Mouse (Mus musculus) neural tube, embryonic 15.5 days (tissue): ENCODE data around the gene Lyz1. TPM values are rescaled to one million over a fixed set of nuclear protein-coding genes. Genes with fewer than 3 reads are reported as not detected.
"Not testable (repeated sequence)": the region's sequence is repeated elsewhere in the genome, so short reads cannot be mapped to it uniquely, and the experiment has no call there.

Experiments
- ATAC-seq: fragments of 200-750 bp; cut with Nextera tagmentation; 2 replicates; pipeline ENCODE4 v1.8.0; 2017; ENCODE audit warnings: mild to moderate bottlenecking, moderate TSS enrichment, moderate library complexity; ENCODE audit not compliant: low FRiP score
- H3K27ac ChIP-seq: fragments of 300-500 bp; sonication (generic); replicated peaks from 2 replicates; pipeline ENCODE4 v1.5.1; 2015; ENCODE audit warnings: mild to moderate bottlenecking, inconsistent platforms
- H3K27me3 ChIP-seq: fragments of 300-500 bp; sonication (generic); replicated peaks from 2 replicates; pipeline ENCODE4 v1.6.1; 2015; ENCODE audit warnings: inconsistent platforms
- H3K36me3 ChIP-seq: fragments of 300-500 bp; sonication (generic); 2 replicates; pipeline ENCODE4 v1.6.1; 2015; ENCODE audit warnings: inconsistent platforms
- H3K4me1 ChIP-seq: fragments of 300-500 bp; sonication (generic); 2 replicates; pipeline ENCODE4 v1.6.1; 2015; ENCODE audit warnings: inconsistent platforms
- H3K4me2 ChIP-seq: fragments of 300-500 bp; sonication (generic); 2 replicates; pipeline ENCODE4 v1.6.1; 2015; ENCODE audit warnings: inconsistent platforms, mild to moderate bottlenecking, moderate library complexity
- H3K4me3 ChIP-seq: fragments of 300-500 bp; sonication (generic); replicated peaks from 2 replicates; pipeline ENCODE4 v1.5.1; 2015; ENCODE audit warnings: mild to moderate bottlenecking, inconsistent platforms
- H3K9ac ChIP-seq: fragments of 300-500 bp; sonication (generic); replicated peaks from 2 replicates; pipeline ENCODE4 v1.6.1; 2015; ENCODE audit warnings: mild to moderate bottlenecking, inconsistent platforms
- H3K9me3 ChIP-seq: fragments of 300-500 bp; sonication (generic); replicated peaks from 2 replicates; pipeline ENCODE4 v1.6.1; 2016; ENCODE audit warnings: inconsistent platforms
- WGBS: fragments of 180-500 bp; shearing (Covaris S2); methylation state at CpG from one replicate; pipeline ENCODE4 v1.1.7; 2015; ENCODE audit warnings: mixed read lengths; 5-methylcytosine and 5-hydroxymethylcytosine counted together
- polyA plus RNA-seq: library from polyadenylated mRNA; unstranded; fragments of >200 nt; fragmentation: Nextera tagmentation; extraction: Ambion mirVana; gene quantifications from 2 replicates; pipeline ENCODE4 v1.2.1, GENCODE M21; 2015

The Lyz1 gene
- polyA plus RNA-seq, 1 experiment from 2014 or later: 0.12 TPM

- ATAC-seq, H3K9ac ChIP-seq, H3K4me3 ChIP-seq, H3K36me3 ChIP-seq, H3K4me2 ChIP-seq, H3K9me3 ChIP-seq, H3K27ac ChIP-seq, H3K27me3 ChIP-seq, H3K4me1 ChIP-seq: not testable (repeated sequence)
- 99% methylated on average over 4 of the region's 7 CpGs for WGBS
Observed at GRCm38 (mm10) chr10:117274645-117275044, 18.0 kb downstream of the Lyz1 start.

DNA sequence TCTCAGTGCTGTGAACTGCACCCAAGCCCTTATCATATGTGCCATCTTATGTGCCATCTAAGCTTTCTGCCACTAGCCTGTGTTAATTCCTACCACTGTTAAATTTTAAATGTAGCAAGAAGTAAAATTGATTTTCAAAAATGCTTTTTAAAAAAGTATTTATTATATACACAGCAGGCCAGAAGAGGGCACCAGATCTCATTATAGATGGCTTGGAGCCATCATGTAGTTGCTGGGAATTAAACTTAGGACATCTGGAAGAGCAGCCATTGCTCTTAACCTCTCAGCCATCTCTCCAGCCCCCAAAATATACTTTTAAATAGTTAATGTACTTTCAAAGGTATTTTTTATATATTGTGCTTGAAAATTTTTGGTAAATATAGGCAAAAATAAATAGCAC lies 20.6 kb downstream of the Lyz1 start:
- H3K36me3 ChIP-seq: no peaks in the 10 kb centered on the region
- H3K27me3 ChIP-seq: no peaks in the 10 kb centered on the region
- H3K9ac ChIP-seq: no peak overlapping the region
- H3K9me3 ChIP-seq: no peaks in the 10 kb centered on the region
- no peak overlapping the region for H3K4me2 ChIP-seq
- no peak overlapping the region for H3K27ac ChIP-seq
- H3K4me1 ChIP-seq: no peaks in the 10 kb centered on the region
- no peak for ATAC-seq
- H3K4me3 ChIP-seq: no peak overlapping the region

- Histone ChIP-seq H3K9ac (no peak overlapping the region), H3K4me1 (no peaks in the 10 kb centered on the region), H3K27ac (no peak overlapping the region), H3K36me3 (no peaks in the 10 kb centered on the region), H3K4me2 (no peak overlapping the region), H3K4me3 (no peak overlapping the region), H3K9me3 (no peaks in the 10 kb centered on the region), H3K27me3 (no peaks in the 10 kb centered on the region)
- ATAC-seq: no peak
Observed at GRCm38 (mm10) chr10:117259870-117260269, 32.8 kb downstream of the Lyz1 start.

DNA sequence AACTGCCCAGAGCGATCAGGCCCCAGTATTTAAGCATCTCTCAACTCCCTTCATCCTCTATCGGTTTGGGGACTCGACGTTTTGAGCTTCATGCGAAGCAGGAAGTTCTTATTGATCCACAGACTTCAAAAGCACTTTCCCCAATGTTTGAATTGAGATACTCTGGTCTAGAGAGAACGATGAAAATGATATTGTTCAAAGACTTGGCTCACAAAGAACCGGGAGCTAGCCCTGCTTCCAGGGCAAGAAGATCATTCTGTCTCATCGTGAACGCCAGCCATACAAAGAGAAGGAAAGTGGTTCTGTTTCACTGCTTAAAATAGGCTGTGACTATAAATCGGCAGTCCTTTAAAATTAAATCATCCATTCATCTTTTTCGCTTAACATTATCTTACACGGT lies 54.1 kb downstream of the Lyz1 start, which contains the start of gene 9530003J23Rik:
TSS of gene 9530003J23Rik (minus strand) at position 101 of the 400 bp plus-strand sequence.
- H3K4me2 ChIP-seq: no peak within 1 kb of the TSS
- no peak for ATAC-seq

More for the DNA sequence above, 54.1 kb downstream of the Lyz1 start, which contains the start of gene 9530003J23Rik:
- no peaks in the 10 kb centered on the region for H3K27me3 ChIP-seq
- no peak within 1 kb of the TSS for H3K4me3 ChIP-seq
- no peaks in the 10 kb centered on the region for H3K36me3 ChIP-seq
- no peaks in the 10 kb centered on the region for H3K4me1 ChIP-seq
- no peaks in the 10 kb centered on the region for H3K9me3 ChIP-seq
- WGBS: 90% methylated on average over 12 of the region's 12 CpGs
- H3K9ac ChIP-seq: no peak within 1 kb of the TSS
- H3K27ac ChIP-seq: no peak within 1 kb of the TSS

Other genes starting within 250 kb of the Lyz1 start
- gene Lrrc10, start 247.5 kb downstream of the Lyz1 start, polyA plus RNA-seq: not detected in 2 replicates
- 247 and 251 TPM in 2 replicates for gene Cct2, start 229.1 kb downstream of the Lyz1 start, polyA plus RNA-seq
- gene Frs2, start 144.3 kb downstream of the Lyz1 start, polyA plus RNA-seq: 19.7 and 21.4 TPM in 2 replicates
- 86.6 and 95.3 TPM in 2 replicates for gene Yeats4, start 68.4 kb downstream of the Lyz1 start, polyA plus RNA-seq
- gene 9530003J23Rik, start 54.2 kb downstream of the Lyz1 start, polyA plus RNA-seq: not detected in 2 replicates
- 29.0 and 48.7 TPM in 2 replicates for gene Lyz2, start 10.5 kb downstream of the Lyz1 start, polyA plus RNA-seq
- gene Cpsf6, start 87.1 kb upstream of the Lyz1 start, polyA plus RNA-seq: 126 and 133 TPM in 2 replicates